Mouse (Mus musculus) cerebellum, adult 2 months (tissue): ENCODE measurements around the gene Erbb4.

Experiments
- CTCF ChIP-seq: fragments of 200-500 bp; IDR thresholded peaks from 2 replicates; pipeline ENCODE4 v1.5.1; 2011; ENCODE audit warnings: low read depth, mild to moderate bottlenecking, control low read depth, low read length, moderate library complexity, borderline replicate concordance; ENCODE audit not compliant: insufficient read depth
- POLR2A ChIP-seq: fragments of 200-500 bp; IDR thresholded peaks from 2 replicates; pipeline ENCODE4 v1.6.1; 2011; ENCODE audit warnings: low read length, control low read depth, borderline replicate concordance; ENCODE audit not compliant: insufficient read depth

GRCm38 (mm10) chr1:68424336-68424983 is 683.4 kb downstream of the Erbb4 start:
- TF ChIP-seq POLR2A: no peak
- no peak for TF ChIP-seq CTCF
